Mouse (Mus musculus) brown adipose tissue, adult 24 weeks (tissue): ENCODE results near the gene Chd9. TPM values are rescaled to one million over a fixed set of nuclear protein-coding genes. Genes with fewer than 3 reads are reported as not detected.

ENCODE experiments used
- H3K27ac ChIP-seq: fragments of 200-500 bp; replicated peaks from 2 replicates; pipeline ENCODE4 v1.5.1; 2012; ENCODE audit warnings: low read depth, mild to moderate bottlenecking, low read length
- H3K4me1 ChIP-seq: fragments of 200-500 bp; 2 replicates; pipeline ENCODE4 v1.6.1; 2012; ENCODE audit warnings: low read length, mixed read lengths; ENCODE audit not compliant: control insufficient read depth, insufficient read depth, insufficient read length
- H3K4me3 ChIP-seq: fragments of 200-500 bp; 2 replicates; pipeline ENCODE4 v1.5.1; 2012; ENCODE audit warnings: low read depth, mild to moderate bottlenecking, low read length, moderate library complexity; ENCODE audit not compliant: insufficient read depth
- polyA plus RNA-seq: library from polyadenylated mRNA; stranded (reverse); fragments of >200 nt; gene quantifications from 2 replicates; pipeline ENCODE4 v1.2.4, GENCODE M21; 2012; ENCODE audit not compliant: missing spikeins, insufficient read depth, insufficient read length

Gene Chd9
- polyA plus RNA-seq, 1 experiment = 36.3 TPM

DNA sequence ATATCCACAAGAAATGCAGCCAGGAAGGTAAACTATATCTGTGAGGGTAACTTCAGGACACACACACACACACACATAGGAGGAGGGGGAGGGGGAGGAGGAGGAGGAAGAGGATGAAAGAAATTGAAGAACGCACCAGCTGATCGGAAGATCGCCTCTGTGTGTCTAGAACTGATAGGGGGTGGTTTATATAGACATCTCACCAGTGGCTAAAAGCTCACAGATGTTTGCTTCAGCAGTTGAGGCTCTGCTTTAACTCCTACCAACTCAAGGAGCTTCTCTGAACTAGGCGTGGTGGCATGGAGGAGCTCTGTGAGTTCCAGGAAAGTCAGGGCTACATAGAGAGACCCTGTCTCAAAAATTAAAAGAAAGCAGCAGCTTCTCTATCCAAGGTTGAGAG, 115.6 kb downstream of the Chd9 start:
- H3K4me1 ChIP-seq = peaks cover 2% of the 10 kb centered on the region
- H3K27ac ChIP-seq = no peak overlapping the region

DNA sequence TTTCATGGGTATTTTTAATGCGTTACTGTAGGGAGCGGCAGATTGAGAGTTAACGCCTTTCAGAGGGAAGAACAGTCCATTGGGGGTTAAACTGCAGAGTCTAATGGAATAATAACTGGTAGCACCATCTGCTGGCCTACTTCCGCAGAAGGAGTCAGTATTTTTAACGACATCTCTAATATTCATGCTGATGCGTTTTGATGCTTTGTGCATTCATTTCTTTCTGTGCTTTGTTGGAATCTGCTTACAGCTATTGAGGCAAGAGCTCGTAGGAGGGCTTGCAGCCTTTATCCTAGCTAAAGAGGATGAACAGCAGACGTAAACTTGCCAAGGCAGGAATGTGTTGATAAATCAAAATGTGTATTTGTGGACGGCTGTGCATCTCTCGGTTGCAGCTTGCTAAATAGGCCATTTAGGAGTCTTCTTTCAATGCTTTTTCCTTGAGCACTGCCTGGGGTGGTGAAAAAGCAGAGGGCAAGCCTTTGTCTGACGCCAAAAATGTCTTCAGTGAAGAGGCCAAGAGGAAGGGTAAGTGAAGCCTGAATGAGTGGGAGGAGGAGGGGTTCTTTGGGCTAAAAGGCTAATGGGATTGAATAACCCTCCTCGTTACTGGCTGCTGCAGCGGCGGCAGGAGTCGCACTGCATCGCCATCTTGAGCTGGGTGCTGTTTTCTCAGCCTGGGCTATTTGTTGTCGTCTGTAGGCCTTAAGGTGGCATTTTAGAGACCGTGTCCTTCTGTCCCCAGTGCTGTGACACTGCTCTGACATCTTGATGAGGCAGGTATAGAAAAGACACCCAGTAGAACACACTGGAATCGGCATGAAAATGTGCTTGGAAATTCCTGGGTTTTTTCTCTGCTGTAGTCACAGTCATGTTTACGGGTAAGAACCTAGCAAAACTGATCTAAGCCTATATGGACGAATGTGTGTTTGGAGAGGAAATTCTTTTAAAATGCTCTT, 126.9 kb downstream of the Chd9 start:
- H3K4me1 ChIP-seq = peaks cover 4% of the 10 kb centered on the region; the same call in 1 of the 2 replicates
- peak overlapping the region; percentile 74 for H3K4me3 ChIP-seq
- H3K27ac ChIP-seq = peak overlapping the region; percentile 97

More for the DNA sequence above, 115.6 kb downstream of the Chd9 start:
- H3K4me3 ChIP-seq = no peak overlapping the region

DNA sequence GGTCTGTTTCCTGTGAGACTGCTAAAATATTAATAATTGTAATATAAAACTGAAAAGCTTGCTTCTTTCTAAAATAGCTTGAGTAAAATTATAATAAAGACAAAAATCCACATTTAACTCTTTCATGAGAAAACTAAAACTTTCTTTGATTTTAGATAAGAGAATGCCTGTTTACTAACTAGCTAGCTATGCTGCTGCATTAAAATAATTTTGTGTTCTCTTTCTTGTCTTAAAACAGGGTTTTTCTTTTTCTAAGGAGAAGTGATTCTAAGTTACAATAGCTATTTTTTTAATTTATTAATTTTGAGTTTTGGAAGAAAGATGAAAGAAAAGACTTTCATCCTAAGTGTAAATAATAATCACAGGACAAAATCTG, 127.6 kb downstream of the Chd9 start:
- H3K4me3 ChIP-seq = 0 out of 2 replicates have a peak overlapping the region, but pooled peaks have one; percentile 74
- H3K4me1 ChIP-seq = peaks cover 4% of the 10 kb centered on the region; the same call in 1 of the 2 replicates
- H3K27ac ChIP-seq = no peak overlapping the region

DNA sequence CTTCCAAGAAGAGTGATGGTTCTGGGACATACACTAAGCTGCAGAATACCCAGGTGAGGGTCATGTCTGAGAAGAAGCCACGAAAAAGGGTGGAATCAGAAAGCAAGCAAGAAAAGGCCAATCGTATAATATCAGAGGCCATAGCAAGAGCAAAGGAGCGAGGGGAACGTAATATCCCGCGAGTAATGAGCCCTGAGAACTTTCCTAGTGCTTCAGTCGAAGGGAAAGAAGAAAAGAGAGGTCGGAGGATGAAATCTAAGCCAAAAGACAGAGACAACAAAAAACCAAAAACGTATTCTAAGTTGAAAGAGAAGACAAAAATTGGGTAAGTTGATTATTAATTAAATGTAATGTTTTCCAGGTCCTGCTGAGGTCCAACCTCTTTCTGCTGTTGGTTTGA, 128.2 kb downstream of the Chd9 start:
- Histone ChIP-seq H3K27ac (0 out of 2 replicates have a peak overlapping the region, but pooled peaks have one; percentile 8), H3K4me1 (peaks cover 4% of the 10 kb centered on the region; the same call in 1 of the 2 replicates), H3K4me3 (no peak overlapping the region)

GRCm38 (mm10) chr8:90957711-90958110, 129.6 kb downstream of the Chd9 start:
- H3K27ac ChIP-seq = no peak overlapping the region
- no peak overlapping the region for H3K4me3 ChIP-seq
- H3K4me1 ChIP-seq = peaks cover 4% of the 10 kb centered on the region; the same call in 1 of the 2 replicates

- no peak overlapping the region for H3K4me3 ChIP-seq
- no peak overlapping the region for H3K27ac ChIP-seq
- peaks cover 4% of the 10 kb centered on the region; the same call in 1 of the 2 replicates for H3K4me1 ChIP-seq
Measured at GRCm38 (mm10) chr8:90959721-90960120, 131.6 kb downstream of the Chd9 start.

GRCm38 (mm10) chr8:90961603-90962002, 133.5 kb downstream of the Chd9 start:
- no peak overlapping the region for H3K4me3 ChIP-seq
- no peak overlapping the region for H3K27ac ChIP-seq
- peaks cover 2% of the 10 kb centered on the region; the same call in 1 of the 2 replicates for H3K4me1 ChIP-seq

DNA sequence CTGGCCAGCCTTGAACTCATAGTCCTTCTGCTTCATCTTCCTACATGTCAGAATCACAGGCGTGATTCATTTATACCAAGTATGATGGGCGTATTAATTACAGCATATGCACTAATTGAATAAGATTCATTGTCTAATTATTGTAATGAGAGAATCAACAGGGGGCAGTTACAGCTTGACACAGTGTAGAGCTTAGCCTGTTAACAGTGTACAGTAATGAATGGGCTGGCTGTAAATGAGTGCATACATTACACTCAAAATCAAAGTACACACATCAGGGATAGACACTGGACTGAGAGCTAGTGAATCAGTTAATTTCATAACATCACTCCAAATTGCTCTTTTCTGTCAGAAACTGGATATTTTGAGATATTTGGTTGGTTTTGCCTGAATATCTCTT, 135.9 kb downstream of the Chd9 start:
- H3K4me3 ChIP-seq = no peak overlapping the region
- peaks cover 2% of the 10 kb centered on the region; the same call in 1 of the 2 replicates for H3K4me1 ChIP-seq
- no peak overlapping the region for H3K27ac ChIP-seq

GRCm38 (mm10) chr8:90965467-90966170, 137.5 kb downstream of the Chd9 start:
- no peak overlapping the region for H3K4me3 ChIP-seq
- no peaks in the 10 kb centered on the region for H3K4me1 ChIP-seq
- no peak overlapping the region for H3K27ac ChIP-seq

DNA sequence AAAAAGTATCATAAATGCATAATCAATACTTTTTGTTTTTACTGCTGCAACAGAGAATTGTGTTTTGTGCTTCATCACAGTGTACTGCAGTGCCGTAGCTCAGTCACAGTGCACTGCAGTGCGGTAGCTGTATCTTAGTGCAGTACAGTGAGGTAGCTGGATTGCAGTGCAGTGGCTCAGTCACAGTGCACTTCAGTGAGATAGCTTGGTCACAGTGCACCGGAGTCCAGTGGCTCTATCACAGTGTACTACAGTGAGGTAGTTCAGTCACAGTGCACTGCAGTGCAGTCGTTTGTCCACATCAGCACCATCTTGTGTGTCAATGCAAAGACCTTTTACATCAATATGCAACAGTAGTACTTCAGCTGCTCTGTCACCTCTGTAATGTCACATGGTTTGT, 140.2 kb downstream of the Chd9 start:
- Histone ChIP-seq H3K4me1 (no peaks in the 10 kb centered on the region), H3K27ac (no peak overlapping the region), H3K4me3 (no peak overlapping the region)

DNA sequence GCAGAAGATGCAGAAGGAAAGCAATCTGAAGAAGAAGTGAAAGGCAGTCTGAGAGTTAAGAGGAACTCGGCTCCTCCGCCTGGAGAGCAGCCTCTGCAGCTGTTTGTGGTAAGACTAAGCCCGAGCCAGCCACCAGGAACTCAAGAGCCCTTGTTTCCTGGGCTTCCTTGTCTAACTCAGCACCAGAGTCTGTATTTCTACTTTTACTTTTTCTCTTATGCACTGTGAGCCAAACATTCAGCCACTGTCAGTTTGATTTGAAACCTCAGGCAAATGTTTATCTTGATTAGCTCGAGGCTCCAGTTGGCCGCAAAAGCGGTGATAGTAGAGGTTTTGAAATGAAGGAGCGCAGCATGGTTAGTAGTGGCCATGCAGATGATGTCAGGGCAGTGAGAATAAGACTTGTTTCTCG, 148.8 kb downstream of the Chd9 start:
- Histone ChIP-seq H3K4me1 (no peaks in the 10 kb centered on the region), H3K27ac (no peak overlapping the region), H3K4me3 (no peak overlapping the region)

DNA sequence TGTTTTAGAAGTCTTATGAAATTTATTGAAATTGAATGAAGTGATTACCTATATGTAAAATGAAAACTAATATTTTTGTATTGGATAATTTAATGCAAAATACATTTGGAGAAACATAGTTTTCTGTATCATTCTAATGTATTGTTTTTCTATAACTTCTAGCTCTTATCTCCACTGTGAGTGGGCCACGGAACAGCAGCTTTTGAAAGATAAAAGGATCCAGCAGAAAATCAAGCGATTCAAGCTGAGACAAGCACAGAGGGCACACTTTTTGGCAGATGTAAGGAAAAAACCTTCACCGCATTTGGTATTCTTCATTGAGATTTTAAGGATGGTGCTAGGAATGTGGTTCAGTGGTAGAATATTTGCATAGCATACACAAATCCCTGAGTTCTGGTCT, 150.6 kb downstream of the Chd9 start:
- no peak overlapping the region for H3K4me3 ChIP-seq
- no peak overlapping the region for H3K27ac ChIP-seq
- no peaks in the 10 kb centered on the region for H3K4me1 ChIP-seq

- Histone ChIP-seq H3K27ac (no peak overlapping the region), H3K4me3 (no peak overlapping the region), H3K4me1 (no peaks in the 10 kb centered on the region)
Measured at GRCm38 (mm10) chr8:90979295-90979694, 151.1 kb downstream of the Chd9 start.

- Histone ChIP-seq H3K4me1 (no peaks in the 10 kb centered on the region), H3K4me3 (no peak overlapping the region)
Measured at GRCm38 (mm10) chr8:90982087-90982486, 153.9 kb downstream of the Chd9 start.

DNA sequence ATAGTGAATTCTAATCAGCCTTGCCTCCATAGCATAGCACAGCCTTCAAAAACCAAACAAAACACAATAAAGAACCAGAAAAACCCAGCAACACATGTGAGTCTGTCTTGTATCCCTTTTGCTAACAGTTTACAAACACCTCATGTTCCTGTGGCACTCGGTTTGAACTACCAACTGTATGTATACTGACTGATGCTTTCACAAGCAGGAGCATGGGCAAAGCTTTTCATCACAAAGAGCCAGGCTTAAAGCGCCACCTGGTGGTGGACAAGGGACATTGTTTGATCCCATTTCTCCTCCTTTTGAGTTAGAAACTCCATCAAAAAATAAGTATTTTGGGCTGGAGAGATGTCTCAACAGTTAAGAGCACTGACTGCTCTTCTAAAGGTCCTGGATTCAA, 191.6 kb downstream of the Chd9 start:
- H3K4me1 ChIP-seq = no peaks in the 10 kb centered on the region
- no peak overlapping the region for H3K4me3 ChIP-seq
- H3K27ac ChIP-seq = no peak overlapping the region

More at GRCm38 (mm10) chr8:90982087-90982486, 153.9 kb downstream of the Chd9 start:
- H3K27ac ChIP-seq = no peak overlapping the region
